Mouse (Mus musculus) urinary bladder, postnatal 14 days (tissue): Measurements from ENCODE around the gene Gpcpd1.

Source experiments
- DNase-seq: peaks from one replicate; pipeline ENCODE4 v3.0.0; 2021; ENCODE audit warnings: low spot score

Gene Gpcpd1

GRCm38 (mm10) chr2:132517194-132517836 lies 70.2 kb downstream of the Gpcpd1 start:
- DNase-seq = no peak

GRCm38 (mm10) chr2:132516130-132517030 lies 71.1 kb downstream of the Gpcpd1 start:
- DNase-seq = peak; percentile 73

GRCm38 (mm10) chr2:132515607-132516006 lies 71.9 kb downstream of the Gpcpd1 start:
- no peak for DNase-seq

- DNase-seq = no peak
Observed at GRCm38 (mm10) chr2:132515076-132515475, 72.5 kb downstream of the Gpcpd1 start.

- no peak for DNase-seq
Observed at GRCm38 (mm10) chr2:132514353-132514752, 73.2 kb downstream of the Gpcpd1 start.

- no peak for DNase-seq
Observed at GRCm38 (mm10) chr2:132513371-132514181, 74.0 kb downstream of the Gpcpd1 start.

- DNase-seq = no peak
Observed at GRCm38 (mm10) chr2:132512977-132513351, 74.6 kb downstream of the Gpcpd1 start.

GRCm38 (mm10) chr2:132512051-132512976 lies 75.2 kb downstream of the Gpcpd1 start:
- DNase-seq = no peak

- no peak for DNase-seq
Observed at GRCm38 (mm10) chr2:132511011-132511818, 76.3 kb downstream of the Gpcpd1 start.

- DNase-seq = no peak
Observed at GRCm38 (mm10) chr2:132509714-132510113, 77.8 kb downstream of the Gpcpd1 start.

GRCm38 (mm10) chr2:132509261-132509660 lies 78.3 kb downstream of the Gpcpd1 start:
- DNase-seq = no peak

- no peak for DNase-seq
Observed at GRCm38 (mm10) chr2:132507521-132507920, 80.0 kb downstream of the Gpcpd1 start.

GRCm38 (mm10) chr2:132507091-132507490 lies 80.4 kb downstream of the Gpcpd1 start:
- DNase-seq = no peak

GRCm38 (mm10) chr2:132505828-132506227 lies 81.7 kb downstream of the Gpcpd1 start:
- DNase-seq = no peak

GRCm38 (mm10) chr2:132498344-132498743 lies 89.2 kb downstream of the Gpcpd1 start:
- no peak for DNase-seq

- no peak for DNase-seq
Observed at GRCm38 (mm10) chr2:132497412-132498135, 90.0 kb downstream of the Gpcpd1 start.

- DNase-seq = no peak
Observed at GRCm38 (mm10) chr2:132493184-132493583, 94.3 kb downstream of the Gpcpd1 start.

- DNase-seq = peak; percentile 55
Observed at GRCm38 (mm10) chr2:132485454-132485853, 102.1 kb downstream of the Gpcpd1 start.

- DNase-seq = no peak
Observed at GRCm38 (mm10) chr2:132481547-132481946, 106.0 kb downstream of the Gpcpd1 start.
